16 mouse cellular contexts compared by ENCODE assay signal in the genomic region with DNA sequence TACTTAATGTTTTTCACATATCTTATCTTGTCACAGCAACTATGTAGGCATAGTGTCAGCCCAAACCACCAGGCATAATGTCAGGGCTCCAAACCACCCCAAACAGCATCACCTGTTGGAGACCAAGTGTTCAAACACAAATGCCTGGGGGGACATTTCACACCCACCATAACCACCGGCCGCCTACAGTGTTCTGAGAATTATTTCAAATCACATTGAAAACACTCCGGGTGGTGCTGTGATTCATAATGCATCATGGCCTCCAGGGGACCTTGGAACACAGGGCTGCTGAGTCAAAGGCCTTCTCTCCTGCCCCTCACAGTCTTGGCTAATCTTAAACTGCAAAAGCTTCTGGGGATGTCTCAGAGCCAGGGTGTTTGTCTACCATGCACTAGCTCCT. TPM values are rescaled to one million over a fixed set of nuclear protein-coding genes. Genes with fewer than 3 reads are reported as not detected.
"Had no signal": no experiment of that assay in that cellular context is flagged by ENCODE, and none has a peak within 500 bp of the region (broad histone marks: within the 10 kb centered on the region; RNA-seq: fewer than 3 reads in every experiment).

No protein-coding gene starts in this region.

- H3K27ac ChIP-seq: limb, embryonic 10.5 days; liver, embryonic 15.5 days; midbrain, embryonic 12.5 days; neural tube, embryonic 13.5 days; stomach, postnatal 0 days had no signal

- H3K4me1 ChIP-seq: limb, embryonic 10.5 days; liver, embryonic 15.5 days; megakaryocyte, embryonic 14.5 days; midbrain, embryonic 12.5 days; neural tube, embryonic 13.5 days had no signal

- DNase-seq: kidney, postnatal 14 days; lung, embryonic 14.5 days; lung, postnatal 10 days; lung, postnatal 4 days; right cerebral cortex, adult 18-20 months; right cerebral cortex, postnatal 25 days; thymus, postnatal 4 days had no signal

- ATAC-seq: midbrain, embryonic 16.5 days had no signal

- H3K27me3 ChIP-seq: midbrain, embryonic 12.5 days had no signal

- H3K4me3 ChIP-seq: limb, embryonic 10.5 days; liver, embryonic 15.5 days; megakaryocyte, embryonic 14.5 days; midbrain, embryonic 12.5 days; neural tube, embryonic 13.5 days had no signal

- H3K9me3 ChIP-seq: limb, embryonic 10.5 days; liver, embryonic 15.5 days; neural tube, embryonic 13.5 days had no signal

- H3K36me3 ChIP-seq: limb, embryonic 10.5 days; liver, embryonic 15.5 days; midbrain, embryonic 12.5 days; neural tube, embryonic 13.5 days had no signal

RNA-seq across cellular contexts. Expression of a gene that starts 10.3 kb away (rescaled TPM):
- polyA plus RNA-seq: liver, embryonic 15.5 days had no signal

RNA-seq across cellular contexts. Expression of a gene that starts 49.5 kb away (rescaled TPM):
- total RNA-seq: left cerebral cortex, adult 18-20 months; left cerebral cortex, postnatal 10 days had no signal
